Mouse (Mus musculus) midbrain, embryonic 16.5 days (tissue): ENCODE data around the gene Anxa10. TPM values are rescaled to one million over a fixed set of nuclear protein-coding genes. Genes with fewer than 3 reads are reported as not detected.

Source experiments
- ATAC-seq: fragments of 200-750 bp; cut with Nextera tagmentation; 2 replicates; pipeline ENCODE4 v1.8.0; 2017; ENCODE audit warnings: moderate TSS enrichment
- H3K27ac ChIP-seq: fragments of 300-500 bp; sonication (generic); 2 replicates; pipeline ENCODE4 v1.5.1; 2014; ENCODE audit warnings: mild to moderate bottlenecking, low read length, mixed read lengths
- H3K27me3 ChIP-seq: fragments of 300-500 bp; sonication (generic); 2 replicates; pipeline ENCODE4 v1.6.1; 2014; ENCODE audit warnings: low read depth, low read length, mixed read lengths; ENCODE audit not compliant: control insufficient read depth, insufficient read depth
- H3K36me3 ChIP-seq: fragments of 300-500 bp; sonication (generic); 2 replicates; pipeline ENCODE4 v1.6.1; 2014; ENCODE audit warnings: mild to moderate bottlenecking, low read length, moderate library complexity, mixed read lengths; ENCODE audit not compliant: control insufficient read depth, insufficient read depth
- H3K4me1 ChIP-seq: fragments of 300-500 bp; sonication (generic); 2 replicates; pipeline ENCODE4 v1.6.1; 2014; ENCODE audit warnings: mild to moderate bottlenecking, low read length, mixed read lengths; ENCODE audit not compliant: control insufficient read depth, insufficient read depth
- H3K4me2 ChIP-seq: fragments of 300-500 bp; sonication (generic); 2 replicates; pipeline ENCODE4 v1.6.1; 2014; ENCODE audit warnings: mild to moderate bottlenecking, low read length, mixed read lengths
- H3K4me3 ChIP-seq: fragments of 300-500 bp; sonication (generic); 2 replicates; pipeline ENCODE4 v1.5.1; 2014; ENCODE audit warnings: low read depth, mild to moderate bottlenecking, low read length, moderate library complexity, mixed read lengths
- H3K9ac ChIP-seq: fragments of 300-500 bp; sonication (generic); 2 replicates; pipeline ENCODE4 v1.6.1; 2014; ENCODE audit warnings: low read depth, low read length, mixed read lengths
- H3K9me3 ChIP-seq: fragments of 300-500 bp; sonication (generic); replicated peaks from 2 replicates; pipeline ENCODE4 v1.6.1; 2014; ENCODE audit warnings: mild to moderate bottlenecking, low read length, mixed read lengths; ENCODE audit not compliant: control insufficient read depth, poor library complexity, severe bottlenecking
- whole genome bisulfite sequencing: fragments of 180-500 bp; shearing (Covaris S2); extraction: QIAGEN DNeasy Blood & Tissue Kit; methylation state at CpG from one replicate; pipeline ENCODE4 v1.1.7; 2014; 5-methylcytosine and 5-hydroxymethylcytosine counted together
- polyA plus RNA-seq: library from polyadenylated mRNA; unstranded; fragments of >200 nt; fragmentation: Nextera tagmentation; extraction: Ambion mirVana; gene quantifications from 2 replicates; pipeline ENCODE4 v1.2.1, GENCODE M21; 2015

The Anxa10 gene
- polyA plus RNA-seq, 1 experiment from 2014 or later, result not detected

- no peak overlapping the region for H3K27ac ChIP-seq
- no peak overlapping the region for H3K9ac ChIP-seq
- H3K36me3 ChIP-seq, result no peaks in the 10 kb centered on the region
- ATAC-seq, result no peak
- 95% methylated on average over 4 of the region's 4 CpGs for WGBS
- no peaks in the 10 kb centered on the region for H3K9me3 ChIP-seq
- no peak overlapping the region for H3K4me2 ChIP-seq
- H3K4me1 ChIP-seq, result no peaks in the 10 kb centered on the region
- no peak overlapping the region for H3K4me3 ChIP-seq
- no peaks in the 10 kb centered on the region for H3K27me3 ChIP-seq
Observed at GRCm38 (mm10) chr8:62014582-62014981, 108.4 kb downstream of the Anxa10 start.

GRCm38 (mm10) chr8:62014166-62014565 is 108.8 kb downstream of the Anxa10 start:
- H3K9ac ChIP-seq, result no peak overlapping the region
- 94% methylated on average over 4 of the region's 4 CpGs for WGBS
- no peaks in the 10 kb centered on the region for H3K36me3 ChIP-seq
- H3K27ac ChIP-seq, result no peak overlapping the region
- ATAC-seq, result no peak
- H3K9me3 ChIP-seq, result no peaks in the 10 kb centered on the region
- no peak overlapping the region for H3K4me3 ChIP-seq
- no peaks in the 10 kb centered on the region for H3K4me1 ChIP-seq
- H3K4me2 ChIP-seq, result no peak overlapping the region
- no peaks in the 10 kb centered on the region for H3K27me3 ChIP-seq

Other genes starting within 250 kb of the Anxa10 start
- gene Palld, start 220.5 kb downstream of the Anxa10 start, polyA plus RNA-seq, result 15.4 and 15.5 TPM in 2 replicates
- 0.17 and 0.34 TPM in 2 replicates for gene Ddx60, start 195.1 kb downstream of the Anxa10 start, polyA plus RNA-seq